In genomic region chr16:88602464-88602863, GRCm38 (mm10) we compare ENCODE assay signal across 30 mouse cellular contexts. TPM values are rescaled to one million over a fixed set of nuclear protein-coding genes. Genes with fewer than 3 reads are reported as not detected.
"Had no signal": no experiment of that assay in that cellular context is flagged by ENCODE, and none has a peak within 500 bp of the region (broad histone marks: within the 10 kb centered on the region; RNA-seq: fewer than 3 reads in every experiment).

No protein-coding gene starts in this region.

- H3K36me3 ChIP-seq: heart, embryonic 10.5 days; heart, embryonic 12.5 days; hindbrain, embryonic 10.5 days; hindbrain, embryonic 12.5 days; intestine, embryonic 15.5 days; limb, embryonic 13.5 days; limb, embryonic 15.5 days had no signal

- H3K9me3 ChIP-seq: heart, embryonic 10.5 days; heart, embryonic 12.5 days; hindbrain, embryonic 10.5 days; hindbrain, embryonic 12.5 days; intestine, embryonic 15.5 days; limb, embryonic 13.5 days; limb, embryonic 15.5 days had no signal

- H3K4me3 ChIP-seq: gastrocnemius, adult 2 months; heart, embryonic 10.5 days; heart, embryonic 12.5 days; hindbrain, embryonic 10.5 days; hindbrain, embryonic 12.5 days; intestine, embryonic 15.5 days; layer of hippocampus, adult 2 months; left cerebral cortex, adult 2 months; limb, embryonic 13.5 days; limb, embryonic 15.5 days had no signal

- H3K9ac ChIP-seq: heart, embryonic 12.5 days; hindbrain, embryonic 12.5 days; hindbrain, embryonic 14.5 days; intestine, embryonic 15.5 days; limb, embryonic 13.5 days; limb, embryonic 15.5 days had no signal

- ATAC-seq: hindbrain, embryonic 16.5 days; inflammation-experienced regulatory T-cells, adult 6 months; intestine, embryonic 15.5 days; intestine, postnatal 0 days had no signal

- H3K27me3 ChIP-seq: heart, embryonic 12.5 days; hindbrain, embryonic 12.5 days; intestine, embryonic 15.5 days had no signal

- H3K27ac ChIP-seq: gastrocnemius, adult 2 months; heart, embryonic 10.5 days; hindbrain, embryonic 10.5 days; hindbrain, embryonic 12.5 days; hindbrain, embryonic 14.5 days; intestine, embryonic 15.5 days; layer of hippocampus, adult 2 months; left cerebral cortex, adult 2 months; limb, embryonic 13.5 days; limb, embryonic 15.5 days had no signal

- DNase-seq: gastrocnemius, adult 2 months; gastrocnemius, postnatal 10 days; gastrocnemius, postnatal 25 days; heart, adult 18-20 months; heart, postnatal 10 days; heart, postnatal 4 days; kidney, adult 18-20 months; kidney, adult 8-10 months; kidney, postnatal 10 days; kidney, postnatal 25 days; kidney, postnatal 4 days had no signal

- H3K4me1 ChIP-seq: heart, embryonic 10.5 days; heart, embryonic 12.5 days; hindbrain, embryonic 12.5 days had no signal

- H3K4me2 ChIP-seq: heart, embryonic 12.5 days; hindbrain, embryonic 12.5 days; hindbrain, embryonic 14.5 days; intestine, embryonic 15.5 days; limb, embryonic 13.5 days; limb, embryonic 15.5 days had no signal

RNA-seq across cellular contexts. Expression of gene Krtap24-1, which starts 9.6 kb away (rescaled TPM):
- polyA plus RNA-seq: heart, embryonic 10.5 days; heart, embryonic 12.5 days; heart, embryonic 14.5 days; heart, embryonic 16.5 days; hindbrain, embryonic 10.5 days; hindbrain, embryonic 12.5 days; hindbrain, embryonic 14.5 days; hindbrain, embryonic 16.5 days; inflammation-experienced regulatory T-cells, adult 6 months; intestine, embryonic 15.5 days; intestine, postnatal 0 days; kidney, embryonic 14.5 days; kidney, embryonic 16.5 days; limb, embryonic 11.5 days; limb, embryonic 13.5 days; limb, embryonic 15.5 days; liver, adult 2 months had no signal

RNA-seq across cellular contexts. Expression of gene 2310079G19Rik, which starts 25.0 kb away (rescaled TPM):
- polyA plus RNA-seq: heart, embryonic 10.5 days; heart, embryonic 12.5 days; heart, embryonic 14.5 days; heart, embryonic 16.5 days; hindbrain, embryonic 10.5 days; hindbrain, embryonic 12.5 days; hindbrain, embryonic 14.5 days; hindbrain, embryonic 16.5 days; inflammation-experienced regulatory T-cells, adult 6 months; intestine, embryonic 15.5 days; intestine, postnatal 0 days; kidney, embryonic 14.5 days; kidney, embryonic 16.5 days; limb, embryonic 11.5 days; limb, embryonic 13.5 days; liver, adult 2 months had no signal

RNA-seq across cellular contexts. Expression of gene Cldn8, which starts 39.5 kb away (rescaled TPM):
- polyA plus RNA-seq: hindbrain, embryonic 14.5 days; hindbrain, embryonic 16.5 days; inflammation-experienced regulatory T-cells, adult 6 months had no signal

RNA-seq across cellular contexts. Expression of gene Krtap26-1, which starts 45.1 kb away (rescaled TPM):
- polyA plus RNA-seq: heart, embryonic 10.5 days; heart, embryonic 12.5 days; heart, embryonic 14.5 days; heart, embryonic 16.5 days; hindbrain, embryonic 10.5 days; hindbrain, embryonic 12.5 days; hindbrain, embryonic 14.5 days; hindbrain, embryonic 16.5 days; inflammation-experienced regulatory T-cells, adult 6 months; intestine, embryonic 15.5 days; kidney, embryonic 14.5 days; kidney, embryonic 16.5 days; limb, embryonic 11.5 days; limb, embryonic 13.5 days; limb, embryonic 15.5 days; liver, adult 2 months had no signal
